Mouse (Mus musculus): ENCODE results near the gene Susd3. TPM values are rescaled to one million over a fixed set of nuclear protein-coding genes. Genes with fewer than 3 reads are reported as not detected.

The Susd3 gene
- polyA plus RNA-seq, 1 experiment from 2014 or later: 44.8 TPM

DNA sequence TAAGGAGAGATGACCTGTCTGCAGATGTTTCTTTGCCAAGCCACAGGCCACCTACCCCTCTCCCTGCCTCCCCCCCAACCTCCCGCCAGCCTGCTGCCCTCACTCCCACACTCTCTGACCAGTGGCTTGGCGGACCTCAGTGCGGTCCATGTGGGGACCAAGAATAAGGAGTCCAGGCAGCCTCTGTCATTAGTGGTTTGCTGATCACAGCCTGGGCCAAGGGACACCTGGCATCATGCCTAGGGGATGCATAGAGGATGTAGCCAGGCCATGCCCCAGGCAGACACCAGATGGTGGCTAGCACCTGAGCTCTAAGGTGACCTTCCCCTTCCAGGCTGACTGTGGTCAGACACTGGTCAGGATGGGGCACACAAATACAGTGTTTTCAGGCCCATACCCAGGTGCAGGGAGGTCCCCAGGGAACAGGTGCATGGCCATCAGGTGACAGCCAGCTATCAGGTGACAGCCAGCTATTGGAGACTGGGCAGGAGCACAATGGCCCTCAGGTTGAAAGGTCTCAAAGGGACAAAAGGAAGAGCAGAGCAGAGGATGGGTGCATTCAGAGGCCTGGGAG is 67.0 kb downstream of the Susd3 start:
- no peak for TF ChIP-seq CTCF (IDR thresholded peaks at IDR 0.05; ENCODE audit: low read depth)
- H3K27me3 ChIP-seq (ENCODE audit: insufficient read depth, low read length): no peaks in the 10 kb centered on the region
- no peak overlapping the region for H3K27ac ChIP-seq
- no peak overlapping the region for H3K4me3 ChIP-seq (replicated peaks; ENCODE audit: low read depth, low read length)
- no peak overlapping the region for H3K9ac ChIP-seq (ENCODE audit: low read depth, low read length)
- H3K4me1 ChIP-seq (replicated peaks; ENCODE audit: insufficient read depth, low read length): peaks cover 2% of the 10 kb centered on the region; the same call in 1 of the 2 replicates
- ATAC-seq (replicated peaks; ENCODE audit: low FRiP score, low read depth) (no peak), DNase-seq (ENCODE audit: low spot score) (no peak)
- H3K4me2 ChIP-seq (ENCODE audit: low read length): no peak overlapping the region
- WGBS: 60% methylated on average over 3 of the region's 3 CpGs
- no peaks in the 10 kb centered on the region for H3K36me3 ChIP-seq (ENCODE audit: insufficient read depth, low read length)
- H3K9me3 ChIP-seq (replicated peaks; ENCODE audit: low read length): no peaks in the 10 kb centered on the region

DNA sequence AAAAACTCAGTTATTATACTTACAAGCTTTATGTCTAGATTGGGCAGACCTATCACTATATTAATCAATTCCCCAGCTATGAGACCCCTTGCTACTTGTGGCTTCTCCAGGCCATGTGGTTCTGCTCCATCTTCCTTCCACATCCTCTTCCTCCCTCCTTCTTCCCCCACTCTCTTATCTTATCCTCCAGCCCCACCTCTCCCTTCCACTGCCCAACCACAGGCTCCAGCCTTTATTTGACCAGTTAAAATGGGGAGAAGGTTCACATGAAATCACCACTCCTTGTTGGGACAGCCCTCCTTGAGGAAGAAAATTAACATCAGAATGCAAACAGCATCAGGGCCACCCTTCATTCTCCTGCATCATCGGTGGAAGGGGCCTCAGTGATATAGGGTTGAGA is 67.8 kb downstream of the Susd3 start:
- Histone ChIP-seq H3K4me3 (replicated peaks; ENCODE audit: low read depth, low read length) (no peak overlapping the region), H3K36me3 (ENCODE audit: insufficient read depth, low read length) (no peaks in the 10 kb centered on the region), H3K9ac (ENCODE audit: low read depth, low read length) (no peak overlapping the region), H3K27ac (no peak overlapping the region), H3K27me3 (ENCODE audit: insufficient read depth, low read length) (no peaks in the 10 kb centered on the region), H3K9me3 (replicated peaks; ENCODE audit: low read length) (no peaks in the 10 kb centered on the region), H3K4me1 (replicated peaks; ENCODE audit: insufficient read depth, low read length) (no peaks in the 10 kb centered on the region), H3K4me2 (ENCODE audit: low read length) (no peak overlapping the region)
- no peak for TF ChIP-seq CTCF (IDR thresholded peaks at IDR 0.05; ENCODE audit: low read depth)
- DNase-seq (ENCODE audit: low spot score) (no peak), ATAC-seq (replicated peaks; ENCODE audit: low FRiP score, low read depth) (no peak)
- 56% methylated on average over 1 of the region's 1 CpGs for WGBS

Other genes with a start within 250 kb of the Susd3 start
- 0.50 and 0.60 TPM in 2 replicates for gene Wnk2, start 100.7 kb downstream of the Susd3 start, polyA plus RNA-seq (2015; fragmentation: Nextera tagmentation; extraction: Ambion mirVana)
- 122 and 127 TPM in 2 replicates for gene Ninj1, start 61.2 kb downstream of the Susd3 start, polyA plus RNA-seq (2015; fragmentation: Nextera tagmentation; extraction: Ambion mirVana)
- gene Card19, start 32.7 kb downstream of the Susd3 start, polyA plus RNA-seq (2015; fragmentation: Nextera tagmentation; extraction: Ambion mirVana): 71.3 and 77.0 TPM in 2 replicates
- 0.97 and 1.0 TPM in 2 replicates for gene Fgd3, start 71.6 kb upstream of the Susd3 start, polyA plus RNA-seq (2015; fragmentation: Nextera tagmentation; extraction: Ambion mirVana)
- gene Bicd2, start 92.9 kb upstream of the Susd3 start, polyA plus RNA-seq (2015; fragmentation: Nextera tagmentation; extraction: Ambion mirVana): 23.1 and 23.4 TPM in 2 replicates
- gene Ippk, start 172.5 kb upstream of the Susd3 start, polyA plus RNA-seq (2015; fragmentation: Nextera tagmentation; extraction: Ambion mirVana): 13.5 and 14.3 TPM in 2 replicates
- 0.54 and 0.66 TPM in 2 replicates for gene Tes3-ps, start 244.6 kb upstream of the Susd3 start, polyA plus RNA-seq (2015; fragmentation: Nextera tagmentation; extraction: Ambion mirVana)